Mouse (Mus musculus): ENCODE measurements around the gene Gm826. TPM values are rescaled to one million over a fixed set of nuclear protein-coding genes. Genes with fewer than 3 reads are reported as not detected.

Gene Gm826
- total RNA-seq (2021) = 1 to 10 TPM; 6.1 to 6.2 TPM

DNA sequence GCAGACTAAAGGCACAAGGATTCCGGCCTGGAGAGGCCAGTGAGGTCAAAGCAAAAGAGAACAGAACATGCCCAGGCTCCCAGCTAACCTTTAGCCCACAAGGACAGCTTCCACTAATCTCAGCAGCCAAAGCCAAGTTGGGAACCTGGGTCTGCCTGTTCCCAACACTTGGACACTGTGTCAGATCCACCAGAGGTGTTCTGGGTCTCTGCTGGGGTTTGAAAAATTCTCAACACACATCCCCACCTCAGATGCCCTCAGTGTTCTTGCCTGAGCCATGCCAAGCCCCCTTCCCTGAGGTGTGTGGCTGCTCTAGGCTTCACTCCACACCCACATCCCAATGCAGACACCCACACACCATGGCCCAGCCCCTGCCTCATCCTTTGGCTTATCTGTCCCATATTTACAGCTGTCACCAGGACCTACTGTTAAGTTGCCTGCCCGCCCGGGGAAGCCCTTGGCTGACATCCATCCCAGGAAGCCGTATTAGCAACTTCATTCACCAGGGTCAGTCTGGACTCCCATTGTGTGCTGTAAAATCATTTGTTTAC is at the start of gene Gm826:
Gene Gm826 (minus strand): TSS at position 52 of the 551 bp plus-strand sequence.
- intact Hi-C loops (cut with DNase I) = no loop called here
- DNase-seq = peak; percentile 64

DNA sequence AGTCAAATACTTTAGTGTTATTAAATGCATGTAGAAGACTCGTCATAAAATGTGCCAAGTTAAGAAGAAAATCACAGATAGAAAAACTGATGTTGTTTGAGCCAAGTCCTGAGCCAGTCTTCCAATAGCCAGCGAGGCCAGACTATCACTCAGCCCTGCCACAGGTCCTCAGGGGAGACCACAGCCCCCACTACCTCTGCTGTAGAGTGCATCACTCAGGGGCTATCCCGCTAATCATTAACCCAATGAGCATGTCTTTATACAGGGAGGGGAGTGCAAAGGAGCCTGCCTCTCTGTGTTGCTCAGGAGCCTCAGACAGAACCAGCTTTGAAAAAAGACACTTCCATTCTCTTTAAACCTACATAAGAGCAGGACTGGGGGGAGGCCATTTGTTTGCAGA is 49.5 kb upstream of the Gm826 start:
- no peak for DNase-seq
- intact Hi-C loops (cut with DNase I) = no loop called here

- intact Hi-C loops (cut with DNase I) = loop anchor here (1.0 to 5.0 kb wide), 2 partner anchors 200 to 214 kb away; no protein-coding TSS in a partner anchor
- peak in 1 of 2 experiments; percentile 52 for DNase-seq
Measured at GRCm38 (mm10) chr2:160378271-160378670, 44.3 kb upstream of the Gm826 start.

GRCm38 (mm10) chr2:160376236-160376635 is 42.3 kb upstream of the Gm826 start:
- intact Hi-C loops (cut with DNase I) = loop anchor here (5.0 kb wide), 1 partner anchor 216 kb away; no protein-coding TSS in a partner anchor
- DNase-seq = no peak

- intact Hi-C loops (cut with DNase I) = loop anchor here (5.0 to 10.0 kb wide), 6 partner anchors 535 to 1458 kb away; no protein-coding TSS in a partner anchor
- DNase-seq = no peak
Measured at GRCm38 (mm10) chr2:160369653-160370420, 35.9 kb upstream of the Gm826 start.

GRCm38 (mm10) chr2:160368422-160369357 is 34.7 kb upstream of the Gm826 start:
- intact Hi-C loops (cut with DNase I) = loop anchor here (5.0 to 10.0 kb wide), 6 partner anchors 534 to 1456 kb away; no protein-coding TSS in a partner anchor

GRCm38 (mm10) chr2:160367448-160368208 is 33.7 kb upstream of the Gm826 start:
- DNase-seq = peak; percentile 94 to 96
- intact Hi-C loops (cut with DNase I) = loop anchor here (2.0 to 10.0 kb wide), 7 partner anchors 305 to 1455 kb away; no protein-coding TSS in a partner anchor

More at GRCm38 (mm10) chr2:160368422-160369357, 34.7 kb upstream of the Gm826 start:
- DNase-seq = no peak

GRCm38 (mm10) chr2:160366980-160367338 is 33.0 kb upstream of the Gm826 start, which contains the start of gene Mafb:
TSS of gene Mafb (minus strand) at chr2:160367065.
- intact Hi-C loops (cut with DNase I) = loop anchor here (2.0 to 10.0 kb wide), 7 partner anchors 304 to 1455 kb away; no protein-coding TSS in a partner anchor
- peak; percentile 95 to 97 for DNase-seq

DNA sequence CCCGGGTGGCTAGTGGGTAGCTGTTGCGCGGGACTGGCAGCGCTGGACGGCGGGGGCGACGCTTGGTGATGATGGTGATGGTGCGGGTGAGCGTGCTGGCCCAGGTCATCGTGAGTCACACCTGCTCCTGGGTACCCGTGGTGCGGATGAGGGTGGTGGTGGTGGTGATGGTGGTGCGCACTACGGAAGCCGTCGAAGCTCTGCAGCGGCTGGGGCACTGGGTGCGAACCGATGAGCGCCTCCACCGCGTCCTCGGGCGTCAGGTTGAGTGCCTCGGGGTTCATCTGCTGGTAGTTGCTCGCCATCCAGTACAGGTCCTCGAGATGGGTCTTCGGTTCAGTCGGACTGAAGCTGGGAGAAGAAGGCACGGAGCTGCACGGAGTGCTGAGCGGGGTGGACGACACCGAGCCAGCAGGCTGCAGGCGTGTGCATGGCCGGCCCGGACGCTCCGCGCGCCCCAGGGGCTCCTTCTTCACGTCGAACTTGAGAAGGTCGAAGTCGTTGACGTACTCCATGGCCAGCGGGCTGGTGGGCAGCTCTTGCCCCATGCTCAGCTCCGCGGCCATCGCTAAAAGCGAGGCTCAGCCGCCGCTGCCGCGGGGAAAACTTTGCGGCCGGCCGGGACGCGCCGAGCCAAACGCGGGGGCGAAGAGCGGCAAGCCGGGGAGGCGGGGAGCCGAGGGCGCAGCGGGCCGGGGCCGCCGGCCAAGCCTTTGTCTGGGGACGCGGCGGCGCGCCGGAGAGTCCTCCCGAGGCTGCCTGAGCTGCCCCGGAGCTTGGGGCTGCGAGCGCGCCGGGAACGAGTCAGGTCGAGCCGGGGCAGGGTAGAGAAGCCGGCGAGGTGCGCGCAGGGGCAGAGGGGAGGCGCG is 32.4 kb upstream of the Gm826 start:
- intact Hi-C loops (cut with DNase I) = loop anchor here (2.0 to 10.0 kb wide), 7 partner anchors 304 to 1454 kb away; no protein-coding TSS in a partner anchor
- DNase-seq = no peak

GRCm38 (mm10) chr2:160365107-160365911 is 31.3 kb upstream of the Gm826 start:
- peak; percentile 71 to 75 for DNase-seq
- intact Hi-C loops (cut with DNase I) = loop anchor here (5.0 to 10.0 kb wide), 6 partner anchors 531 to 1453 kb away; no protein-coding TSS in a partner anchor

- no peak for DNase-seq
- intact Hi-C loops (cut with DNase I) = loop anchor here (5.0 to 10.0 kb wide), 6 partner anchors 530 to 1452 kb away; no protein-coding TSS in a partner anchor
Measured at GRCm38 (mm10) chr2:160364666-160365065, 30.7 kb upstream of the Gm826 start.

DNA sequence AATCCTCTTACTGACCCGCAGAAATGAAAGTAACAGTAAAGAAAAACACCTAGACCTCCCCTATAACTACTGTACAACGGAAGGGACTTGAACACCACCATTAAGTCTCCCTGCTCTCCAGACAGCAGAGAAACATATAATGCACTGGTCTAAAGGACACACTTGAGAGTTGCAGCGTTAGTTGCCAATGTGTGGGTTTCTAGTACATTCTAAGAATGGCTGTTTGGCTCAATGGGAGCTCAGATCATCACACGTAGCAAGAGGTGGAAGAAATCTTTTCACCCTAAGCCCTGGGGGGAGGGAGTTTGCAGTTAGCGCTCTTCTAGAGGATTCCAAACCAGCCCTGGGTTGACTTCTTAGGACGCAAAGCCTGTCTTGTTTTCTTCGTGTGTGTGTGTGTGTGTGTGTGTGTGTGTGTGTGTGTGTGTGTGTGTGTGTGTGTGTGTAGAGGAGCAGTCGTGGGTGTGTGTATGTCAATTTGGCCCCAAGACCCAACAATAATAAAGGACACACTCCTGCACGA is 30.2 kb upstream of the Gm826 start:
- DNase-seq = peak in 1 of 2 experiments; percentile 19
- intact Hi-C loops (cut with DNase I) = loop anchor here (10.0 kb wide), 2 partner anchors 529 to 779 kb away; no protein-coding TSS in a partner anchor

- intact Hi-C loops (cut with DNase I) = loop anchor here (10.0 kb wide), 2 partner anchors 528 to 778 kb away; no protein-coding TSS in a partner anchor
- DNase-seq = no peak
Measured at GRCm38 (mm10) chr2:160363201-160363600, 29.2 kb upstream of the Gm826 start.

DNA sequence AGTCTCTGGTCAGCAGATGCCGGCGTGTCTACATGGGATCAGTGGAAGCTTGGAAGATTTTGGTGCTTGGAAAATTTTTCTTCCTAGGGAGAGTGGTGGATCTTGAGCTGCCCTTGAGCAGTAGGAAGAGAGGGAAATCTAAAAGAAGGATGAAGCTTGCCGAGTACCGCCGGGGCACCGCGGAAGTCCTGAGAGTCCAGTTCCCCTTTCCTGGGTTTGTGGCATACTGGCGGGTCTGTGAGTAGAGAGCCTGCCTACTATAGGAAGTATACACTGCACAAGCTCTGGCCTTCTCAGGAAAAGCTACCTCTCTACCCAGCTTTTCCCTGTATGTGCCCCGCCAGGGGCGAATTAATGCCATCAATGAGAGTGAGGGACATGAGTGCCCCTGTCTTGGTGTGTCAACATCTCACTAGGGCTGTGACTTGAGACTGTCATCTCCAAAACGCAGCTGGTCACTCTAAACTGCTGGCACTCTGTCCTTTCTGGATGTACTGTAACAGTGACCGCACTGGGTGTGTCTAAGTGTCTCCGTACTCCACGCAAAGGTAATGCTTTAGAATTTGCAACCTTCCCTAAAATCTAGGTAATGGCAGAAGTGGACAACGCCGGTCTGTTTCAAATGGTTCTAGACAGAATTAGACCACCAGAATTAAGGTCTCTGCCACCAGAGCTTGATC is 27.6 kb upstream of the Gm826 start:
- intact Hi-C loops (cut with DNase I) = loop anchor here (10.0 kb wide), 2 partner anchors 527 to 777 kb away; no protein-coding TSS in a partner anchor
- DNase-seq = peak in 1 of 2 experiments; percentile 13

DNA sequence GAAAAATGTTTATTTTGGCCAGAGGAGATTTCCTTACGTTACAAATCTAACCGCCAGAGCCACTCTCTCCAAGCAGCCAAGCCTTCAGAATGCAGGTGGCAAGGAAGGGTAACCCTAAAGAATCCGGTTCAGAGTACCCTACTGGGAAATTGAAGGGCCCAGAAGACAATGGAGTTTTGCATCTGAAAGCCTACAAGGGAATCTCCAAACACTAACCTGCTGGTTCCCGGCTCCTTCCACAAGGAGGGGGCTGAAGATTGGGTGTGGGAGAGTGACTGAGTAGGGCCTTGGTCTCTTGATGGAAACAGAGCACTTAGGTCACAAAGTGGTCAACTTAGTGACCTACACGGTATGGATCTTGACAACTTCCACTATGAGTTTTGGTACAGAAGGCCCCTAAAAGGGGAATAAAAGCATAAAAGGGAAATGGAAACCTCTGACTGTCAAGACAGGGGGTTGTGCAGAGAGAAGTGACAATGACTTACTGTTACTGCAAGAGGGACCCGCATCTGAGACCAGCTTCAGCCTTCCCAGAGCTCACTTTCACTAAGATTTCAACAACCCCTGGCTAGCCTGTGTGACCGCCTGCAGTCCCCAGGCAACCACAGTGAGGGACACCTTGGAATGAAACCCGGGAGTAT is 26.4 kb upstream of the Gm826 start:
- no peak for DNase-seq
- intact Hi-C loops (cut with DNase I) = loop anchor here (10.0 kb wide), 2 partner anchors 526 to 776 kb away; no protein-coding TSS in a partner anchor

DNA sequence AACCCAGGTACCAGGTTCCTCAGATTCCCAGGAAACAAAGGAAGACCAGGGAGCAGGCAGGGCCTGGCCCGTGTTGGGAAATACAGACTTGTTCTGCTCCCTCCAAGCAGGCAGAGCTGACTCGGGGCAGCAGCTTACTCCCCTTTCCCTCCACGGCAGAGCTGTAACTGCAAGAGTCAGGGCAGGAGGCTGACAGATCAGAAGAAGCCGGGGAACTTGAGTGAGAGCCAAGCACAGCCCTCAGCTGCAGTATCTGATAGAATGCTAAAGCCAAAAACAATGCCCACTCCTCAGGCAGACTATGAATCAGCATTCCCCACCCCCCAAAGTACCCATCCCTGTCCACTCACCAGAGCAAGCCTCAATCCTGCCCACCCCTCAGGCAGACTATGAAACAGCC is 24.9 kb upstream of the Gm826 start:
- DNase-seq = no peak
- intact Hi-C loops (cut with DNase I) = no loop called here
